Comparison of ENCODE assay signal across 13 mouse cellular contexts in genomic region chr2:145226100-145226499, GRCm38 (mm10). TPM values are rescaled to one million over a fixed set of nuclear protein-coding genes. Genes with fewer than 3 reads are reported as not detected.
DNase-seq lines count a peak whose midpoint lies in the region; ATAC-seq lines count a peak whose summit lies in the region.
"Had no signal": no experiment of that assay in that cellular context is flagged by ENCODE, and none has a peak within 500 bp of the region (broad histone marks: within the 10 kb centered on the region; RNA-seq: fewer than 3 reads in every experiment).

No protein-coding gene starts in this region.

- no peak for ATAC-seq in heart, embryonic 11.5 days (replicated peaks; ENCODE audit: insufficient number of reproducible peaks, low FRiP score, low TSS enrichment)
- ATAC-seq in liver, embryonic 11.5 days (replicated peaks; ENCODE audit: low FRiP score), result peak; percentile 66
- ATAC-seq: forebrain, postnatal 0 days; midbrain, embryonic 15.5 days had no signal

- no peak for DNase-seq in heart, adult 9 months (ENCODE audit: low spot score in 2 of 2)
- no peak for DNase-seq in liver, embryonic 11.5 days (ENCODE audit: low spot score)
- no peak for DNase-seq in liver
- DNase-seq in c-Kit-positive CD71-negative TER-119-negative erythroid progenitor cells, embryonic 14.5 days (ENCODE audit: low read depth), result peak; percentile 30
- peak; percentile 16 for DNase-seq in lung, postnatal 36 days
- DNase-seq in spleen, postnatal 10 days (ENCODE audit: low spot score in 2 of 2), result no peak
- no peak for DNase-seq in left cerebral cortex, postnatal 4 days
- DNase-seq: forebrain, postnatal 0 days; kidney, adult 11 months had no signal

- intact Hi-C loops in left cerebral cortex, postnatal 4 days (cut with DNase I), result no loop called here

- no peak overlapping the region for H3K4me3 ChIP-seq in heart, embryonic 11.5 days (ENCODE audit: low read depth, low read length)
- no peak overlapping the region for H3K4me3 ChIP-seq in liver, embryonic 11.5 days (ENCODE audit: low read depth, low read length)
- H3K4me3 ChIP-seq: embryonic facial prominence, embryonic 15.5 days; midbrain, embryonic 15.5 days; neural tube, embryonic 13.5 days had no signal

- 76% methylated on average over 1 of the region's 1 CpGs for WGBS in heart, embryonic 11.5 days (ENCODE audit: insufficient replicate concordance)
- WGBS in liver, embryonic 11.5 days, result 45% methylated on average over 1 of the region's 1 CpGs

- H3K4me2 ChIP-seq in heart, embryonic 11.5 days, result no peak overlapping the region
- no peak overlapping the region for H3K4me2 ChIP-seq in liver, embryonic 11.5 days
- H3K4me2 ChIP-seq: embryonic facial prominence, embryonic 15.5 days; midbrain, embryonic 15.5 days; neural tube, embryonic 13.5 days had no signal

- H3K4me1 ChIP-seq in heart, embryonic 11.5 days (ENCODE audit: control insufficient read depth, insufficient read depth, low read length), result peaks cover 7% of the 10 kb centered on the region; the same call in 1 of the 2 replicates
- H3K4me1 ChIP-seq in liver, embryonic 11.5 days (replicated peaks; ENCODE audit: control insufficient read depth, insufficient read depth, low read length), result peaks cover 5% of the 10 kb centered on the region; the same call in 1 of the 2 replicates
- H3K4me1 ChIP-seq: embryonic facial prominence, embryonic 15.5 days; midbrain, embryonic 15.5 days; neural tube, embryonic 13.5 days had no signal

- no peak overlapping the region for H3K9ac ChIP-seq in heart, embryonic 11.5 days (ENCODE audit: low read depth, low read length)
- H3K9ac ChIP-seq in liver, embryonic 11.5 days (ENCODE audit: low read depth, low read length), result no peak overlapping the region
- H3K9ac ChIP-seq: embryonic facial prominence, embryonic 15.5 days; forebrain, postnatal 0 days; midbrain, embryonic 15.5 days; neural tube, embryonic 13.5 days had no signal

- 0 out of 2 replicates have a peak overlapping the region, but pooled peaks have one; percentile 31 for H3K27ac ChIP-seq in heart, embryonic 11.5 days (ENCODE audit: low read depth, low read length)
- no peak overlapping the region for H3K27ac ChIP-seq in liver, embryonic 11.5 days (ENCODE audit: low read depth, low read length)
- H3K27ac ChIP-seq: embryonic facial prominence, embryonic 15.5 days; midbrain, embryonic 15.5 days; neural tube, embryonic 13.5 days had no signal

- H3K27me3 ChIP-seq in heart, embryonic 11.5 days (ENCODE audit: control insufficient read depth, insufficient read depth, low read length), result no peaks in the 10 kb centered on the region
- no peaks in the 10 kb centered on the region for H3K27me3 ChIP-seq in liver, embryonic 11.5 days (replicated peaks; ENCODE audit: control insufficient read depth, insufficient read depth, low read length)
- H3K27me3 ChIP-seq: embryonic facial prominence, embryonic 15.5 days; midbrain, embryonic 15.5 days; neural tube, embryonic 13.5 days had no signal

- no peaks in the 10 kb centered on the region for H3K36me3 ChIP-seq in heart, embryonic 11.5 days (ENCODE audit: control insufficient read depth, insufficient read depth, low read length)
- no peaks in the 10 kb centered on the region for H3K36me3 ChIP-seq in liver, embryonic 11.5 days (ENCODE audit: control insufficient read depth, insufficient read depth, low read length)
- H3K36me3 ChIP-seq: embryonic facial prominence, embryonic 15.5 days; midbrain, embryonic 15.5 days; neural tube, embryonic 13.5 days had no signal

- H3K9me3 ChIP-seq in heart, embryonic 11.5 days (replicated peaks; ENCODE audit: control insufficient read depth, low read length), result no peaks in the 10 kb centered on the region
- no peaks in the 10 kb centered on the region for H3K9me3 ChIP-seq in liver, embryonic 11.5 days (ENCODE audit: control insufficient read depth, low read length)
- H3K9me3 ChIP-seq: embryonic facial prominence, embryonic 15.5 days; midbrain, embryonic 15.5 days; neural tube, embryonic 13.5 days had no signal

RNA-seq across cellular contexts. Expression of gene Slc24a3, which starts 58.5 kb away (rescaled TPM):
- 1.7 and 2.8 TPM in 2 replicates for polyA plus RNA-seq in heart, embryonic 11.5 days (2014; fragmentation: Nextera tagmentation; extraction: Ambion mirVana)
- 2.1 and 2.4 TPM in 2 replicates for polyA plus RNA-seq in liver, embryonic 11.5 days (2014; fragmentation: Nextera tagmentation; extraction: Ambion mirVana)
- total RNA-seq in left cerebral cortex, postnatal 4 days (2021), result 10 to 100 TPM; 74.8 to 87.6 TPM

Comparison
In these comparisons a context has a peak if more than half of its experiments do, and no peak if none do; other contexts are left out.
1. DNase-seq: peak in c-Kit-positive CD71-negative TER-119-negative erythroid progenitor cells, embryonic 14.5 days (single experiment) and lung, postnatal 36 days (single experiment); none in heart, adult 9 months (0 of 2), liver, embryonic 11.5 days (single experiment), liver (single experiment), spleen, postnatal 10 days (0 of 2) and left cerebral cortex, postnatal 4 days (single experiment).